Mouse (Mus musculus): ENCODE data around the gene Ubap2. TPM values are rescaled to one million over a fixed set of nuclear protein-coding genes. Genes with fewer than 3 reads are reported as not detected.

Gene Ubap2
- total and polyA plus RNA-seq, 2 experiments from 2014 or later: 18.2 to 27.1 TPM

- Histone ChIP-seq H3K9ac (replicated peaks; ENCODE audit: low read depth, low read length) (no peak overlapping the region), H3K9me3 (replicated peaks; ENCODE audit: control insufficient read depth, low read length) (no peaks in the 10 kb centered on the region), H3K4me2 (ENCODE audit: low read depth, low read length) (no peak overlapping the region), H3K36me3 (replicated peaks; ENCODE audit: control insufficient read depth, insufficient read depth, low read length) (peaks cover under 1% of the 10 kb centered on the region; the same call in 1 of the 2 replicates), H3K4me1 (ENCODE audit: control insufficient read depth, insufficient read depth) (peaks cover 39% of the 10 kb centered on the region), H3K27me3 (ENCODE audit: control insufficient read depth, insufficient read depth, low read length) (no peaks in the 10 kb centered on the region), H3K27ac (ENCODE audit: low read depth) (no peak overlapping the region), H3K4me3 (ENCODE audit: low read depth, low read length) (no peak overlapping the region)
- DNase-seq (ENCODE audit: low spot score): no peak
- no peak for ATAC-seq (ENCODE audit: insufficient read depth, low read depth)
- no peak for TF ChIP-seq EP300 (IDR thresholded peaks at IDR 0.05; ENCODE audit: low read depth)
- no peak for TF ChIP-seq CTCF (IDR thresholded peaks at IDR 0.05; ENCODE audit: low read depth)
These were observed 14.3 kb downstream of the Ubap2 start for GRCm38 (mm10) chr4:41260691-41261090.

GRCm38 (mm10) chr4:41259019-41259418, 15.9 kb downstream of the Ubap2 start:
- 88% methylated on average over 4 of the region's 4 CpGs for WGBS
- Histone ChIP-seq H3K27ac (ENCODE audit: low read depth) (no peak overlapping the region), H3K36me3 (replicated peaks; ENCODE audit: control insufficient read depth, insufficient read depth, low read length) (no peaks in the 10 kb centered on the region; the same call in 1 of the 2 replicates), H3K4me1 (ENCODE audit: control insufficient read depth, insufficient read depth) (peaks cover 43% of the 10 kb centered on the region), H3K9me3 (replicated peaks; ENCODE audit: control insufficient read depth, low read length) (no peaks in the 10 kb centered on the region), H3K9ac (replicated peaks; ENCODE audit: low read depth, low read length) (no peak overlapping the region), H3K4me3 (ENCODE audit: low read depth, low read length) (no peak overlapping the region), H3K4me2 (ENCODE audit: low read depth, low read length) (no peak overlapping the region), H3K27me3 (ENCODE audit: control insufficient read depth, insufficient read depth, low read length) (no peaks in the 10 kb centered on the region)
- TF ChIP-seq CTCF (IDR thresholded peaks at IDR 0.05; ENCODE audit: low read depth) (no peak), EP300 (IDR thresholded peaks at IDR 0.05; ENCODE audit: low read depth) (no peak)
- no peak for ATAC-seq (ENCODE audit: insufficient read depth, low read depth)
- DNase-seq (ENCODE audit: low spot score): no peak

GRCm38 (mm10) chr4:41257752-41258151, 17.2 kb downstream of the Ubap2 start:
- no peak overlapping the region for H3K4me3 ChIP-seq (ENCODE audit: low read depth, low read length)
- H3K9me3 ChIP-seq (replicated peaks; ENCODE audit: control insufficient read depth, low read length): no peaks in the 10 kb centered on the region
- 54% methylated on average over 1 of the region's 1 CpGs for WGBS
- H3K4me1 ChIP-seq (ENCODE audit: control insufficient read depth, insufficient read depth): peaks cover 43% of the 10 kb centered on the region
- H3K27me3 ChIP-seq (ENCODE audit: control insufficient read depth, insufficient read depth, low read length): no peaks in the 10 kb centered on the region
- TF ChIP-seq CTCF (IDR thresholded peaks at IDR 0.05; ENCODE audit: low read depth) (no peak), EP300 (IDR thresholded peaks at IDR 0.05; ENCODE audit: low read depth) (no peak)
- peak; percentile 38 for DNase-seq (ENCODE audit: low spot score)
- H3K27ac ChIP-seq (ENCODE audit: low read depth): peak overlapping the region; percentile 90
- no peak overlapping the region for H3K4me2 ChIP-seq (ENCODE audit: low read depth, low read length)
- H3K9ac ChIP-seq (replicated peaks; ENCODE audit: low read depth, low read length): no peak overlapping the region
- peak; percentile 54 for ATAC-seq (ENCODE audit: insufficient read depth, low read depth)
- H3K36me3 ChIP-seq (replicated peaks; ENCODE audit: control insufficient read depth, insufficient read depth, low read length): no peaks in the 10 kb centered on the region; the same call in 1 of the 2 replicates

- Histone ChIP-seq H3K27me3 (ENCODE audit: control insufficient read depth, insufficient read depth, low read length) (no peaks in the 10 kb centered on the region), H3K9me3 (replicated peaks; ENCODE audit: control insufficient read depth, low read length) (no peaks in the 10 kb centered on the region), H3K4me3 (ENCODE audit: low read depth, low read length) (peak overlapping the region; percentile 32), H3K27ac (ENCODE audit: low read depth) (peak overlapping the region; percentile 90), H3K4me2 (ENCODE audit: low read depth, low read length) (peak overlapping the region; percentile 46), H3K4me1 (ENCODE audit: control insufficient read depth, insufficient read depth) (peaks cover 39% of the 10 kb centered on the region), H3K36me3 (replicated peaks; ENCODE audit: control insufficient read depth, insufficient read depth, low read length) (peaks cover 8% of the 10 kb centered on the region; the same call in 1 of the 2 replicates), H3K9ac (replicated peaks; ENCODE audit: low read depth, low read length) (peak overlapping the region; percentile 27)
- no peak for TF ChIP-seq CTCF (IDR thresholded peaks at IDR 0.05; ENCODE audit: low read depth)
- no peak for TF ChIP-seq EP300 (IDR thresholded peaks at IDR 0.05; ENCODE audit: low read depth)
- 14% methylated on average over 12 of the region's 12 CpGs for WGBS
- ATAC-seq (ENCODE audit: insufficient read depth, low read depth): peak; percentile 81
- DNase-seq (ENCODE audit: low spot score): peak; percentile 74
These were observed 19.3 kb downstream of the Ubap2 start for GRCm38 (mm10) chr4:41255564-41256210.

GRCm38 (mm10) chr4:41253756-41254155, 21.2 kb downstream of the Ubap2 start:
- TF ChIP-seq EP300 (IDR thresholded peaks at IDR 0.05; ENCODE audit: low read depth): no peak
- TF ChIP-seq CTCF (IDR thresholded peaks at IDR 0.05; ENCODE audit: low read depth): no peak
- H3K27me3 ChIP-seq (ENCODE audit: control insufficient read depth, insufficient read depth, low read length): no peaks in the 10 kb centered on the region
- H3K4me2 ChIP-seq (ENCODE audit: low read depth, low read length): no peak overlapping the region
- DNase-seq (ENCODE audit: low spot score): no peak
- H3K27ac ChIP-seq (ENCODE audit: low read depth): peak overlapping the region; percentile 2; the same call in 1 of the 2 replicates
- WGBS: 89% methylated on average over 2 of the region's 2 CpGs
- peaks cover 22% of the 10 kb centered on the region for H3K36me3 ChIP-seq (replicated peaks; ENCODE audit: control insufficient read depth, insufficient read depth, low read length)
- no peak overlapping the region for H3K9ac ChIP-seq (replicated peaks; ENCODE audit: low read depth, low read length)
- H3K4me1 ChIP-seq (ENCODE audit: control insufficient read depth, insufficient read depth): peaks cover 31% of the 10 kb centered on the region
- no peaks in the 10 kb centered on the region for H3K9me3 ChIP-seq (replicated peaks; ENCODE audit: control insufficient read depth, low read length)
- H3K4me3 ChIP-seq (ENCODE audit: low read depth, low read length): no peak overlapping the region
- ATAC-seq (ENCODE audit: insufficient read depth, low read depth): no peak

GRCm38 (mm10) chr4:41245408-41245807, 29.5 kb downstream of the Ubap2 start:
- H3K9me3 ChIP-seq (replicated peaks; ENCODE audit: control insufficient read depth, low read length): no peaks in the 10 kb centered on the region

More at GRCm38 (mm10) chr4:41245408-41245807, 29.5 kb downstream of the Ubap2 start:
- H3K27ac ChIP-seq (ENCODE audit: low read depth): no peak overlapping the region
- H3K4me1 ChIP-seq (ENCODE audit: control insufficient read depth, insufficient read depth): no peaks in the 10 kb centered on the region
- ATAC-seq (ENCODE audit: insufficient read depth, low read depth): no peak
- peaks cover 30% of the 10 kb centered on the region for H3K36me3 ChIP-seq (replicated peaks; ENCODE audit: control insufficient read depth, insufficient read depth, low read length)
- H3K4me3 ChIP-seq (ENCODE audit: low read depth, low read length): no peak overlapping the region
- DNase-seq (ENCODE audit: low spot score): no peak
- TF ChIP-seq EP300 (IDR thresholded peaks at IDR 0.05; ENCODE audit: low read depth): no peak
- TF ChIP-seq CTCF (IDR thresholded peaks at IDR 0.05; ENCODE audit: low read depth): peak; percentile 37
- 96% methylated on average over 2 of the region's 2 CpGs for WGBS
- no peaks in the 10 kb centered on the region for H3K27me3 ChIP-seq (ENCODE audit: control insufficient read depth, insufficient read depth, low read length)
- no peak overlapping the region for H3K4me2 ChIP-seq (ENCODE audit: low read depth, low read length)
- H3K9ac ChIP-seq (replicated peaks; ENCODE audit: low read depth, low read length): no peak overlapping the region

Measured in heart, postnatal 0 days (tissue).